Mouse (Mus musculus): ENCODE results near the gene E130114P18Rik. TPM values are rescaled to one million over a fixed set of nuclear protein-coding genes. Genes with fewer than 3 reads are reported as not detected.

Gene E130114P18Rik
- polyA plus RNA-seq, 1 experiment, result 14.9 TPM

DNA sequence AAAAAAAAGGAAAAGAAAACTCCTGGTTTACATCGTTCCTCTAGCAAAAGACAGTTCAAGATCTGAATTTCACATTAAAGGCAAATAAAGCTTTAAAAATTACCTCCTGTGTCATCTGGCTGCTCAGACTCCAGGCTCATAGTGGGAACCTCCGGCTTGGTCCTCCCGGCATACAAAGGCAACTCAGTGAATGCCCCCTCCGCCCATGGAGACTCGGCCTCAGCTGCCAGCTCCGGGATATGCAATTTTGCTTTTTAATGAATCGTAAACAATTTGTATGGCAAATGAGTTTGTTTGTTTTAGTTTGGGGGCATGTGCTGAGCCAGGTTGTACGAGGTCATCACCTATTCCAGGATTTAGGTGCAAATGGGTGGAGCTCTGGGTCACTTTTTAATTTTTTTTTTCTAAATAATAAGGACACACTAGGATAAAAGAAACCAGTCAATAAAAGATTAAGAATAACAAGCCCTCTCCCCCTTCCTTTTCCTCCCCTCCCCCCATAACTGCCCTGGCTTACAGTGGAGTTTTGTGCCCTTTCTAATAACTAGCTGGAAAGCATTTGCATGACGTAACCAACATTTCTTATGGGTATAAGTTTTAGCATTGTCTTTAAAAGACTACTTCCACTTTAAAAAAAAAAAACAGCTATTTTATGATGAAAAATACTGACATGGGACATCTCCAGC, 193.3 kb downstream of the E130114P18Rik start:
- TF ChIP-seq CTCF (IDR thresholded peaks at IDR 0.05; ENCODE audit: borderline replicate concordance, insufficient read depth, low read depth, low read length) (no peak), POLR2A (IDR thresholded peaks at IDR 0.05; ENCODE audit: borderline replicate concordance, insufficient read depth, low read length) (no peak)
- no peaks in the 10 kb centered on the region for H3K4me1 ChIP-seq (ENCODE audit: control insufficient read depth, insufficient read depth, low read length)

DNA sequence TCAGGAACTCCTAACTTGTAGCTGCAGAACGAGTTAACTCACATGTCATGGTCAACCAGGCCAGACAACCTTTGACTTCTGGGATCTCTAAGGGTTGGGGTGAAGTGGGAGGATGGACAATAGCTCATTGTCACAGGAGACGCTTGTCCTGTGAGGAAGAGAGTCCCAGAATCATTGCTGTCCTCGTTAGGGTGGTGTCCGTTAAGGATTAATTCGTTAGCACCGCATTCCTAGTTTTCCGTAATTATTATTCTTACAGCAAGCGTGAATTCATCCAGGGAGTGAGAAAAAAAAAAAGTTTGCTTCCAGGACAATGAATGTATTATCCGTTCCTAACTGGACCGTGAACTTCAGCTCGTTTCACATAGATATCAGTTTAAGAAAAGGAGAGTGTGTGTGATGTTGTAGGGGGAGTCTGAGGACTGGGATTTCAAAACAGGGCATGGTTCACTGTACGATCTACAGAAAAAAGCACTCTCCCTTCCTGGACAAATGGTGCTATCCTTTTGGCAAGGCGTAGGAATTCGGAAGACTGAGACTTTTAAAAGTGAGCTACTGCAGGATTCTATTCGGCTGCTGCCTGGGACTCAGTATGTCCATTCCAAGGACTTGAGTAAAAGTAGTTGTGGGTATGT, 195.0 kb downstream of the E130114P18Rik start:
- Histone ChIP-seq H3K27me3 (ENCODE audit: control insufficient read depth, insufficient read depth, low read length) (no peaks in the 10 kb centered on the region), H3K4me1 (ENCODE audit: control insufficient read depth, insufficient read depth, low read length) (no peaks in the 10 kb centered on the region), H3K27ac (ENCODE audit: insufficient read depth, low read length) (no peak overlapping the region; the same call in 1 of the 2 replicates), H3K4me3 (replicated peaks; ENCODE audit: insufficient read depth, low read depth, low read length) (peak overlapping the region; percentile 50)
- WGBS, result 25% methylated on average over 15 of the region's 15 CpGs
- DNase-seq, result peak; percentile 25 to 29
- no peak for TF ChIP-seq CTCF (IDR thresholded peaks at IDR 0.05; ENCODE audit: borderline replicate concordance, insufficient read depth, low read depth, low read length)
- no peak for TF ChIP-seq POLR2A (IDR thresholded peaks at IDR 0.05; ENCODE audit: borderline replicate concordance, insufficient read depth, low read length)

More for the DNA sequence above, 193.3 kb downstream of the E130114P18Rik start:
- WGBS, result 28% methylated on average over 9 of the region's 9 CpGs
- Histone ChIP-seq H3K27ac (ENCODE audit: insufficient read depth, low read length) (no peak overlapping the region), H3K4me3 (replicated peaks; ENCODE audit: insufficient read depth, low read depth, low read length) (peak overlapping the region; percentile 42), H3K27me3 (ENCODE audit: control insufficient read depth, insufficient read depth, low read length) (no peaks in the 10 kb centered on the region)
- DNase-seq, result peak; percentile 30 to 34

DNA sequence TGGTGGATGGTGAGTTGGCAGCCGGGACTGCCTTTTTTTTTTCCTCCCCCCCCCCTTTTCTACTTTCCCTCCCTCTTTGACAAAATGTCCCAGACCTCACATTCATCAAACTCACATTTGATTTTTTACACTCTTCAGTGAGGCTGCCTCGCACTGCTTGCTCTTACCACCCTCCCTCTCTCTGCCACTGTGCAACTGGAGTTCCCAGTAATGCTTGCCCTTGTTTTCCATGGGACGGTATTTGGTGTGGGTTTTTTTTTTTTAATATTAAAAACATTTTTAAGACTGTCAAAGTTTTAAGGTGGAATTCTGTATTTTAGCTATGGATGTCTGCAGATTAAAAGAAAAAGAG, 195.8 kb downstream of the E130114P18Rik start:
- Histone ChIP-seq H3K4me3 (replicated peaks; ENCODE audit: insufficient read depth, low read depth, low read length) (peak overlapping the region; percentile 12), H3K4me1 (ENCODE audit: control insufficient read depth, insufficient read depth, low read length) (no peaks in the 10 kb centered on the region), H3K27ac (ENCODE audit: insufficient read depth, low read length) (no peak overlapping the region; the same call in 1 of the 2 replicates), H3K27me3 (ENCODE audit: control insufficient read depth, insufficient read depth, low read length) (no peaks in the 10 kb centered on the region)
- TF ChIP-seq CTCF (IDR thresholded peaks at IDR 0.05; ENCODE audit: borderline replicate concordance, insufficient read depth, low read depth, low read length) (no peak), POLR2A (IDR thresholded peaks at IDR 0.05; ENCODE audit: borderline replicate concordance, insufficient read depth, low read length) (no peak)
- WGBS, result 67% methylated on average over 3 of the region's 3 CpGs
- DNase-seq, result no peak

DNA sequence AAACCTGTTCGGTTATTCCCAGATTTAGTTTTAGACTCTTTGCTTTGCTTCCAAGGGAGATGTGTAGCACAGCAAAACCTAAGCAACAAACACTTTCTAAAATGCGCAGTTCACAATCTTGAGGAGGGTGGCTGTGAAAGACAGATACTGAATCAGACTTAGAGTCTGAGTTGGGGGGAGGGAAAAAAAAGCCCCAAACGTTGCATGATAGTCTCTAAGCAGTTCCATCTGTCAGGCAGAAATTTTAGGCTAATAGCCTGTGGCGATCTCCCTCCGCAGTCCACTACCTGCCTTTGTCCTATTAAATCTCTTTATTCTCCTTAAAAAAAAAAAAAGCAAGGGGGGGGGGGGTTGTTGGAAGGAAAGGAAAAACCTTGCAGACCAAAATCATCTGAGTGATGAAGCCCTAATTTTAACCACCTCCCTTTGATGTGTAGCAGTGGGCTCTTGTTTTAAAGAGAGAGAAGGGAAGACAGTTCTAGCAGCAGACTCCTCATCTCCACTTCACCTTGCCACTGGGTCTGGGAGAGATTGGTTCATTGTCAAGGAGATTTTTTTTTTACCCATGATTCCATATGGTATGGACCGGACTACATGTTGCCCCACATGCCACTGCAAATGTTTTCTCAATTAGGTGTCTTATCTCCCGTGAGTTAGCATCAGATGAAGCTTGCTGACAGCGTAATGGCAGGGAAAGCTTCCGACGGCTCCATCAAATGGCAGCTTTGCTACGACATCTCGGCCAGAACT, 196.4 kb downstream of the E130114P18Rik start:
- Histone ChIP-seq H3K4me3 (replicated peaks; ENCODE audit: insufficient read depth, low read depth, low read length) (peak overlapping the region; percentile 12), H3K27me3 (ENCODE audit: control insufficient read depth, insufficient read depth, low read length) (no peaks in the 10 kb centered on the region), H3K4me1 (ENCODE audit: control insufficient read depth, insufficient read depth, low read length) (no peaks in the 10 kb centered on the region), H3K27ac (ENCODE audit: insufficient read depth, low read length) (no peak overlapping the region)
- DNase-seq, result peak; percentile 29 to 38
- WGBS, result 68% methylated on average over 12 of the region's 12 CpGs
- no peak for TF ChIP-seq POLR2A (IDR thresholded peaks at IDR 0.05; ENCODE audit: borderline replicate concordance, insufficient read depth, low read length)
- TF ChIP-seq CTCF (IDR thresholded peaks at IDR 0.05; ENCODE audit: borderline replicate concordance, insufficient read depth, low read depth, low read length), result no peak

DNA sequence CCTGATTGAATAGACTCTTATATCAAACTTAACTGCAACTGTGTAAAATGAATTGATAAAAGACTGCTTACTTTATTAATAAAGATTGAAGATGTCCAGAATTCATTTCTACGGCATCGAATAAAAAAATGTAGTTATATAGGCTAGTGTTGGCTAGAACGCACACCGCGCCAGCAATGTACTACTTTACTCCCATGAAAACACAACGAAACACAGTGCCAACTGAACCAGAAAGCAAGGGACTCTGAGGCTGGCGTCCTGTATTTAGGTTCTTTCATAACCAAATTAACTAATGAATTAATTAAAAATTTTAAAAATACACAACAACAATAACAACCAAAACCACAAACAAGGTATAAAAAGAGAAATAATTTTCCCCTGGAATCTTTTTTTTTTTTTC, 197.0 kb downstream of the E130114P18Rik start:
- WGBS, result 75% methylated on average over 7 of the region's 7 CpGs
- H3K27ac ChIP-seq (ENCODE audit: insufficient read depth, low read length), result no peak overlapping the region

DNA sequence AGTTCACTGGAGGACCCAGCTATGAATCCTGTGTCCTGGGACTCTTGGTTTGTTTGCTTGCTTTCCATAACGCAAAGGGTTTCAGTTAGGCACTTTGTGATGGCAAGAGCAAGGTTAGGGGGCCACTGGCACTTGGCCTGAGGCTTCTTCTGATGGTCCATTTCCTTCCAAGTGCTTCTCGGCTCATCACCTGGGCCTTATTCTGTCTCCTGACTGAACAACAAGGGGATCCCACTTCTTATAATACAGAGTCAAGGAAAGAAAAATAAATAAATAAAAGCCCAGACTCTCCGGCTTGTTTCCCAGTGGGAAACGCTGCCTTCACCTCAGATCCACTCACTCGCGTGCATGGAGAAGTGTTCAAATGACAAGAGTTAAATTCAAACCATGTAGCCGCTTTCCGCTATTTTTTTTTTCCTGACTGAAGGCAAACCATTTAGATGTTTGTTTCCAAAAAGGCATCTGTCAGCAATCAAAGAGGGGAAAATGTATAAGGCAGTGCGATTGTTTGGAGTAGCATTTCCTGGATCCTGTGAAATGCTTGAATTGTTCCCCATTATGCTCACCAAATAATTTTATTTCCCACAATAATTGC, 199.2 kb downstream of the E130114P18Rik start:
- Histone ChIP-seq H3K4me3 (replicated peaks; ENCODE audit: insufficient read depth, low read depth, low read length) (no peak overlapping the region), H3K27me3 (ENCODE audit: control insufficient read depth, insufficient read depth, low read length) (no peaks in the 10 kb centered on the region), H3K27ac (ENCODE audit: insufficient read depth, low read length) (no peak overlapping the region), H3K4me1 (ENCODE audit: control insufficient read depth, insufficient read depth, low read length) (no peaks in the 10 kb centered on the region; the same call in 1 of the 2 replicates)
- TF ChIP-seq CTCF (IDR thresholded peaks at IDR 0.05; ENCODE audit: borderline replicate concordance, insufficient read depth, low read depth, low read length), result no peak
- TF ChIP-seq POLR2A (IDR thresholded peaks at IDR 0.05; ENCODE audit: borderline replicate concordance, insufficient read depth, low read length), result no peak
- 90% methylated on average over 9 of the region's 9 CpGs for WGBS
- no peak for DNase-seq

More for the DNA sequence above, 197.0 kb downstream of the E130114P18Rik start:
- H3K4me1 ChIP-seq (ENCODE audit: control insufficient read depth, insufficient read depth, low read length), result no peaks in the 10 kb centered on the region
- no peak for DNase-seq
- H3K27me3 ChIP-seq (ENCODE audit: control insufficient read depth, insufficient read depth, low read length), result no peaks in the 10 kb centered on the region
- TF ChIP-seq POLR2A (IDR thresholded peaks at IDR 0.05; ENCODE audit: borderline replicate concordance, insufficient read depth, low read length) (no peak), CTCF (IDR thresholded peaks at IDR 0.05; ENCODE audit: borderline replicate concordance, insufficient read depth, low read depth, low read length) (no peak)
- no peak overlapping the region for H3K4me3 ChIP-seq (replicated peaks; ENCODE audit: insufficient read depth, low read depth, low read length)

DNA sequence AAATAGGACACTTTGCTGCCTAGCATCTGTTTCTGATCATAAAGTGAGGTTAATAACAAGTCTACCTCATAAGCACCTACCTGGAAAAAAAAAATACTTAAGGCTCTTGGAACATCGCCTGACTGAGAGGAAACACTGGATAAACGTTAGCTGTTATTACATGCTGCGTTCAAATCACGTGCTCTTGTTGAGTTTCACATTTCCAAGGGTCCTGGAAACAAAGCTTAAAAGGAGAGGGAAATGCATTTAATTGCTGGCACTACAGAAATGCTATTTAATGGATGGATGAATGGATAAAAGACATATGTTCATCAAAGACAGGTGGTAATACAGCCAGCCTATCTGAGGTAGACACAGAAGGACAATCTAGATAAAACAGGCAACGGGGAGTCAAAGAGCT, 200.4 kb downstream of the E130114P18Rik start:
- no peak overlapping the region for H3K4me3 ChIP-seq (replicated peaks; ENCODE audit: insufficient read depth, low read depth, low read length)
- 83% methylated on average over 5 of the region's 5 CpGs for WGBS
- no peak for DNase-seq
- no peak overlapping the region for H3K27ac ChIP-seq (ENCODE audit: insufficient read depth, low read length)
- TF ChIP-seq CTCF (IDR thresholded peaks at IDR 0.05; ENCODE audit: borderline replicate concordance, insufficient read depth, low read depth, low read length), result no peak
- no peak for TF ChIP-seq POLR2A (IDR thresholded peaks at IDR 0.05; ENCODE audit: borderline replicate concordance, insufficient read depth, low read length)
- H3K27me3 ChIP-seq (ENCODE audit: control insufficient read depth, insufficient read depth, low read length), result no peaks in the 10 kb centered on the region
- H3K4me1 ChIP-seq (ENCODE audit: control insufficient read depth, insufficient read depth, low read length), result no peaks in the 10 kb centered on the region; the same call in 1 of the 2 replicates
